Mouse (Mus musculus) erythroid progenitor cell, adult 5-6 weeks (primary cell): ENCODE results near the gene Batf2. TPM values are rescaled to one million over a fixed set of nuclear protein-coding genes. Genes with fewer than 3 reads are reported as not detected.

Experiments
- ATAC-seq: replicated peaks from 2 replicates; pipeline ENCODE4 v1.8.0; 2016; ENCODE audit warnings: moderate number of reproducible peaks, mild to moderate bottlenecking, moderate TSS enrichment, inconsistent platforms; ENCODE audit not compliant: poor library complexity, low FRiP score, severe bottlenecking
- total RNA-seq, 2 experiments: library from RNA; stranded (forward) in 1 of 2; stranded (reverse) in 1 of 2; fragments of 150-400 nt in 1 of 2; fragments of 186-747, 209-891 nt in 1 of 2; gene quantifications; 2 replicates each; pipeline versions ENCODE4 v1.2.3 to v1.2.4; 2015 to 2017; ENCODE audit warnings: low replicate concordance in 2 of 2

Gene Batf2
- total RNA-seq (2015; ENCODE audit: low replicate concordance): 2.5 and 7.1 TPM in 2 replicates
- total RNA-seq (2017; ENCODE audit: low replicate concordance): 1.7 TPM in 1 of 2 replicates, not detected in the other

DNA sequence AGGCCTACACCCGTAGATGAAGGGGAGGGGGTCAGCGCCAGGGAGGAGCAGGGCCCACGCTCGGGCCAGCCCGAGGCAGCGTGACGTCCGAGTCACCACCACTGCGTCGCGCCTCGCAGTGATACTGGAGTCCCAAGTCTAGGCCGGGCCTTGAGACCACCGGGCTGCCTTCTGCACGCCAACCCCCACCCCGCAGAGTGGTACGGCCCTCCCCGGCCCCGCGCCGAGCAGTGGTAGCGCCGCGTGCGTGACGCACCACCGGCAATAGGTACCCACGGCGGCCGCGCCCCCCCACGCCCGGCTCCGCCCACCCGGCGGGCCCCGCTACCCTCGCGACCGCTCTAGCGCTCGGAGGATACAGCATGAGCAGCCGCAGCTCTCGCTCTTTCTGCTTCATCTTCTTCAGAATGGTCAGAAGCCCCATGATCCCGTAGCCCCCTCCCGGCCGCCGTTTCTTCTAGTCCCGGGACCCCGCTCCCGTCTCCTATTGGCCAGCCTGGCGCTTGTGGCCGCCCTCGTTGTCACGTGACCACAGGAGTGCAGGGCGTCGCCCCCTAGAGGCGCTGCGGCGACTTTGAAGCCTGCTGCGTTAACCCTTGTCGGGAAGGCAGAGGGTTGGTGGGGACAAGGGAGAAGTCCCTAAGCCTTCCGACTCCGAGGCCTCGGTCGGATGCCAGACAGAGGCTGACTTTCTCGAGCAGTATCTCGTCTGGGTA is at the start of gene Batf2:
Gene Batf2, plus strand, starts transcription at position 306 of the 716 bp plus-strand sequence.
- peak; percentile 90 for ATAC-seq

DNA sequence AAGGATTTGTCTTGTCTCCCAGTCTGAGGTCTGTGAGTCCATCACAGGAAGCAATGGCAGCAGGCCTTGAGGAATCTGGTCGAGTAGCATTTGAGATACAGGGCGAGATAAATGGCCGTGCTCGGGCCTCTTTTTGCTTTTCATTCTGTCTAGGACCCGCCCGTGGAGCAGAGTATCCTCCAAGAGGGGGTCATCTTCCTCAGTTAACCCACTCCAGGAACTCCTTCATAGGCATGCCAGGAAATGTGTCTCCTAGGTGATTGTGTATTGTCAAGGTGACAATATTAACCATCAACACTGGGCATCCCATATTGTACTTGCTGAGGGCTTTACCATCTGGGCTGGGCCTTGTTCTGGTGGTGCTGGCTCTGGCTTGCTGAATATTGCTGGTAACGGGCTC is 46.7 kb upstream of the Batf2 start, which contains the start of gene AC131692.1:
Gene AC131692.1, plus strand, starts transcription at position 301 of the 400 bp plus-strand sequence.
- no peak for ATAC-seq

DNA sequence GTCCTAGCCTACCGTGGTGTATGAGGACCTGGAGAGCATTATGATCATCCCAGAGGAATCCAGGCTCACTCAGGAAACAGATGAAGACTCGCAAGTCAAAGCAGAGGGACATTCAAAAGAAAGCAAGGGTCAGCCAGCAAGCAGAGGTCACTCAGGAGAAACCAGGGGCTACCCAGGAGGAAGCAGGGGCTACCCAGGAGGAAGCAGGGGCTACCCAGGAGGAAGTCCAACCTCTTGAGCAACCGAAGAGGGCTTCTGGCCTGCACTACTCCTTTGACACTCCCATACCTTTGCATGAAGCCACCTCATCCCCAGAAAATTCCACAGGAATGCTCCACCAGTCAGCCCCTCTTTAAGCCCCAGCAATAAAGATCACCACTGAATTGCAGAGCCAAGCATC is 42.9 kb upstream of the Batf2 start:
- ATAC-seq: no peak

DNA sequence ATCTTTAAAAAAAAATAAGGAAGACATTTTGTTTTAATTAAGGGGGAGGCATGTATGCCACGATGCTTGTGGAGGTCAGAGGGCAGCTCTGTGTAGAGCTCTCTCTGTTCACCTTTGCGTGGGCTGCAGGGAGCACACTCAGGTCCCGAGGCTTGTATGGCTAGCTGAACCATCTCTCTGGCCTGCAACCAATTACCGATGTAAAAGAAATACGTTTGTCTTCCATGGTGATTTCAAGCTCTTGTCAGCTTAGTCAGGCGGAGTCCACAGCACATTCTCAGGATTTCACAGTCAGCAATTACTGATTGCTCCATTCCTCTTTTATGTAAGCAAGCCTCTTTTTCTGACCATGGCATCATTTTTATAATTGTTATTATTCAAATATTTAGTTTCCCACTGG is 39.6 kb upstream of the Batf2 start:
- ATAC-seq: no peak

DNA sequence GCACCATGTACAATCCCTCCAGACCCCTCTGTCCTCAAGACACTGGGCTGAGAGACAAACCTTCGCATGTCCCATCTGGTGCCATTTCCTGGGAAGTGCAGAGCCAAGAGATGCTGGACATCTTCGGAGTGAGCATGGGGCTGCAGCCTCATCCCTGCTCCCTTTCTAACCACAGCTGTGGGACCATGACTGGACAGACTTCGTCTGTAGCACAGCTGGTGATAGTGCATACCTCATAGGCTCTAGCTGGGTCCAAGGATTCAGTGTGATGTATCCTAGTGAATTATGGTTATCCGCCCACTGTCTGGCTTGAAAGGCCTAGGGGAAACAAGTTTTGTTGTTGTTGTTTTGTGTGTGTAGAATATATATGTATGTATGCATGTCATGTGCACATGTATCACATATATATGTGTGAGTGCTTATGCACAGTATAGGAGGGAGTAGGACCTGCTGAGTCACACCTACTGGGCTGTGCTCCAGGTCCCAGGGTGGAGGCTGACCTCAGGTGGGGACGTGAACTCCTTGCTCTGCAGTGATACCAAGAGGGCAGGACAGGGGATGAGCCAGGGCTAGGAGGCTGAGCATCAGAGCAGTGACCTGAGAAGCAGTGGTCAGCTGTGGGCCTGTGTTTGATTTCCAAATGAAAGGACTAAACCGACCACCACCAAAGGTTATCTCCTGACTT is 38.5 kb upstream of the Batf2 start:
- ATAC-seq: peak; percentile 97

DNA sequence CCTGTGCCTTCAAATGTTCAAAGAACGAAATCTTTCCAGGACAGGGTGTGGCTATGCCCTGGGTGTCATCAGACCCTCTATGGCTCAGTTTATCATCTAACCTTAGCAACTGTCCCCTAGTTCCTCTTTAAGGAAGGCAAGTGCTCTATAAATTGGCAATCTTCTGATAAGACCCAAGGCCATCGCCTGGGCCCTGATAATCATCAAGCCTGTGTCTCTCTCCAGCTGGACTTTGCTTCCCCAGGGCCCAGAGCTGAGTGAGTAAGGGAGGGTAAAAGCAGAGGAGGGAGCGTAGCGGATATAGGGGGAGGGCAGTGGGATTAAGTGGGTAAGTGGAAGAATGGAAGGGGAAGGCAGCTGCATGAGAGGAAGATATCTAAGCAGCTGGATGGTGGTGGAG is 36.3 kb upstream of the Batf2 start:
- ATAC-seq: no peak

DNA sequence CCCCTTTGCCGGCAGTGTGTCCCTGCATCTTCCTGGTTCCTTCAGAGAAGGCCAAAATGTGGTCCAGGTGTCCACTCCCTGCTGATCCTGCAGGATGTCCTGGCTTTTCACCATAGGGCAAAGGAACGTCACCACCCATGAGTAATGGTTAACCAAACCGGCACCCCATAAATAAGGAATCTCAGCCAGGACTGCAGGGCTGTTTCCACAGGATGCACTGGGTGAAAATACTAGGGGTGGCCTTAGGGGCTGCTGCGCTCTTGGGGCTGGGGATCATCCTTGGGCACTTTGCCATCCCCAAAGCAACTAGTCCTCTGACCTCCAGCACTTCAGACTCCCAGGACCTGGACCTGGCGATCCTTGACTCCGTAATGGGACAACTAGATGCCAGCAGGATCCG is 35.2 kb upstream of the Batf2 start, which contains the start of gene Naaladl1:
Gene Naaladl1, plus strand, starts transcription at position 197 of the 400 bp plus-strand sequence.
- ATAC-seq: no peak

DNA sequence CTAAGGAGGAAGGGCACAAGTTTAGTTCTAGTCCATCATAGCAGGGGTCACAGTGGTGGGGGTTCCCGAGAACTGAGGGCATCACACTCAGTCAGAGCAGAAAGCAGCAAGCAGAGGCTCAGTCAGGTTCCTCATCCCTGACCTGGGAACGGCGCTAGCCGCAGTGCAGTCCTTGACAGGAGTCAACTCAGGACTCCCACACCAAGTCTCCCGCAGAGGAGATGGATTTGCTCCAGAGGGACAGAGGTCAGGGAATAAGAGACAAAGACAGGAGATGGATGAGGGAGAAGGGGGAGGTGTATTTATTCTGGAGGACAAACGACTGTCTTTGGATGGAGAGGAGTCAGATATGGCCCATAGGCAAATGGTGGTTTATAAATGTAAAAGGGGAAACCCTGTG is 27.7 kb upstream of the Batf2 start:
- ATAC-seq: no peak

DNA sequence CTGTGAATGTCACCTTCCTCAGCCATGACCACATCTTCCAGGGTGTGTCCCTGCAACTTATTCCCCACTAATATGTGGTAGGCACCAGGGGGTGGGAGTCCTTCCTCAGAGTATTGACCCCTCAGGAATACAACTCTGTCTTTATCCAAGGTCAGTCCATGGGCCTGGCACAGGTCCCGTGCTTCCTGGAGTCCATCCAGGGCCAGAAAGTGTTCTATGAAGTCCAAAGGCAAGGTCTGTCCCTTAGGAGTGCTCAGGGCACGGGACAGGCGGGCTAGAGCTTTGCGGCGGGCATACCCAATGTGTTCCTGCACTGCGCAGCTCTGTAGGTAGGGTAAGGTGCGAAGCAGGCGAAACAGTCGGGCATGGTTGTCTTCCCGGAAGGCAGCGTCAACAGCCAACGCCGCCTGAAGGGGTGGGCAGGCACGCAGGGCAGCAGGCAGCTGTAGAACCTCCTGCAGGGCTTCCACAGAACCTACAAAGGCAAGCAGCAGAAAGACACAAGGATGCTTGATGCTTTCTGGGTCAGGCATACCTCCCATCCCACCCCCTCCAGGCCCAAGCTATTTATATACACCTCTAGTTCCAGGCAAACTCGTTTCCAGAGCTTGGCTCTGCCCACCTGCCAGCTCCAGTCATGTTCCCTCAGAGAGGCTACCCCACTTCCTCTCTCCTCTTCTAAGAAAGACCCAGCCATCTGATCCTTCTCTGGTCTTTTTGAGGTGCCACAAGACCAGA is 24.5 kb upstream of the Batf2 start:
- no peak for ATAC-seq

DNA sequence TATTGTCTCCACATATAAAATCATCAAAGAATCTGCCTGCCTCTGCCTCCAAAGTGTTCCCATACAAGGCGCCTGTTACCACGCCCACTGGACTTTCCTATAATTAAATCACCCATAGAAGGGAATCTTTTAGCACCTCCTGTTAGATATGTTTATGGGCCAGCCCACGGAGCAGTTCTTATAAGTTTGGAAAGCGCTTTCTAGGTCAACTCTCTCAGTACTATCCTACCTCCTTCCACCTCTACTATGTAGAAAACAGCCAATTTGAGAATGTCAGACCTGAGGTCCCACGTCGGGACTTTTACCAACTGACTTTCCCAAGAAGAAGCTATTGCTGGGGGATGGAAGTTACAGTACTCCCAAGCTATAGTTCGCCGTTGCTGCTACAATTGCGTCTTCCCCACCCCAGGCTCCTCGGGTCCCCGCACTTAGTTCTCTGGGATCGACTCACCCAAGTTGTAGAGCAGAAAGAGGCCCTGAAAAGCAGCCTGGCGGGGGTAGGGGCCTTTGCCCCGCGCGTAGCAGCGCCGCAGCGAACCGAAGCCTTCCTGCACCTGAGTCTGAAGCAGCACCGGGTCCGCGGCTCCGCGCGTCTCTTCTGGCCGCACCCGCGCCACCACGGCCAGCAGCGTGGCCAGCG is 23.3 kb upstream of the Batf2 start:
- ATAC-seq: no peak

DNA sequence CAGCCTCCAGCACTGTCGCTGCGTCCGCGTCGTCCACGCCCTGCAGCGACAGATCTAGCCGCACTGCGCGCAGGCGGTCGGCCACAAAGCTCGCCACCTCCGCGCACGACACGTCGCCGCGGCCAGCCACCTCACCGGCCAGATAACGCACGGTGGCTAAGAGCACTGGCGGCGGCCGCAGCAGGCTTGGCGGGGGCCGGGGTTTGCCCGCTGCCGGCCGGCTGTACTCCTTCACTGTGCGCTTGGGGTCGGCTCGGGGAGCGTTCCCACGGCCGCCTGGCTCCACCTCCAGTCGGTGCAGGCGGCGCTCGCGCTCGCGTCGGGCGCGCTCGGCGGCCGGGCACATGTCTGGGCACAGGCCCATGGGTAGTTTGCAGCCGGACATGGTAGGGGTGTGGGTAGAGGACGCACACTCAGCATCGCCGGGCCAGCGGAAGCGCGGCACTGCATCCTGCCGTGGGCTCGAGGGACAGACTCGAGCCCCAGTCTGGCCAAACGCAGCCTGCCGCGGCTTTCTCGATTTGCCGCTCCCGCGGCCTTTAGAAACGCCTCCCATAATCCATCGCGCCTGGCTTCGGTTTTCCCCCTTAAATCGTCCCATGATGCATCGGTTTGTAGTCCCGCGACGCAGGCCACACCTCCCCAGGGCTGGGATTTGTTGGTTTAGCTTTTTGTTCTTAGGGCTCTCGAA is 22.7 kb upstream of the Batf2 start, which contains the start of gene Sac3d1:
Gene Sac3d1, minus strand, starts transcription at position 665 of the 691 bp plus-strand sequence.
- peak; percentile 87 for ATAC-seq

DNA sequence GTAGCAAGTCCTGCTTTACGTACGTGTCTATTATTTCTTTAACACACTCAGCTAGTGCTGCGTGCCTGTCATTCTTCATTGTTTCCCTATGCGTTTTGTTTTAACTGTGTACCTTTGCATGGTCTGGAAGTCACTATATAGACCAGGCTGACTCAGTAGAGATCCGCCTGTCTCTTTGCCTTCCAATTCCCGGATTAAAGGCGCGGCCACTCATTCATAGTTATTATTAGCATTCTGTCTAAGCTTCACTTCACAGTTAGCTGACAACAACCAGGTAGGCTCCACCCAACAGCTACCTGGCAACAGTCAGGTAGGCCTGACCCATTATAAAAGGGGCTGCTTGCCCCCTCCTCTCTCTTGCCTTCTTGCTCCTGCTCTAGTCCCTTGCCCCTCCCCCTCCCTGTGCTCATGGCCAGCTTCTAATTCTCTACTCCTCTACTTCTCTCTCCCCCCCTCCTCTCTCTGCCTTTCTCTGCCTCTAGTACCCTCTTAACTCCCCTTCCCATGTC is 22.1 kb upstream of the Batf2 start:
- peak; percentile 23 for ATAC-seq

DNA sequence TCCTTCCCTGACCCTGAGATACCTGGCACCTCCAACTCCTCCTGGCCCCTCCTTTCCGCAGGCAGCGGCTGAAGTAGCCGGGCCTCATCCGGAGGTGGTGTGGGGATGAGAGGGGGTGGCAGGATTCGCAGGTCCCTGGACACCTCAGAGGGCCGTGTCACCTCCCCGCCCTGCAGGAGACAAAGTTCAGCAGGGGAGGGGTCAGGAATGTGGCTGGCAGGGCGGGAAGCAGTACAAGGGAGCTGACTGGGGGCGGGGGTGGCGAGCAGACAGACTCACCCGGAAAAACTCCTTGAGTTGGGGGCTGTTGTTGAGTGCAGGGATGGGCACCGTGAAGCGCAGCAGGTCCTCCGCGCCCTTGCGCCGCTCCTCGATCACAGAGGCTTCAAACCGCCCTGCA is 19.0 kb upstream of the Batf2 start:
- no peak for ATAC-seq

DNA sequence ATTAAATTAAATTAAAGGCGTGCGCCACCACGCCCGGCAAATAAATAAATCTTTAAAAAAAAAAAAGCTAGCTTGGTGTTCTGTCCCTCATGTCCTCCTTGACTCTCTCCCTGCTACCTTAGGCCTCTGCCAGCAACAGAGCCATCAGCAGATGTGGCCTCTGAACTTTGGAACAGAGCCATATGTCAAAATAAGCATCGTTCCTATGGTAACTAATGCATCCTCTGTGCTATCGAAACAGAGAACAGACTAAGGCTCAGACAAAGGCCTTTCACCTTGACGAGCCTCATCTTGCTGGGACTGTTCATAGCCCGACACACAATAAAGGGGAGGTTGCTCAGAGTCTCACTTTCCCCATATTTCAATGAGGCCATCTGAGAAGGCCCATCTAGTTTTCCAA is 17.5 kb upstream of the Batf2 start:
- ATAC-seq: no peak

DNA sequence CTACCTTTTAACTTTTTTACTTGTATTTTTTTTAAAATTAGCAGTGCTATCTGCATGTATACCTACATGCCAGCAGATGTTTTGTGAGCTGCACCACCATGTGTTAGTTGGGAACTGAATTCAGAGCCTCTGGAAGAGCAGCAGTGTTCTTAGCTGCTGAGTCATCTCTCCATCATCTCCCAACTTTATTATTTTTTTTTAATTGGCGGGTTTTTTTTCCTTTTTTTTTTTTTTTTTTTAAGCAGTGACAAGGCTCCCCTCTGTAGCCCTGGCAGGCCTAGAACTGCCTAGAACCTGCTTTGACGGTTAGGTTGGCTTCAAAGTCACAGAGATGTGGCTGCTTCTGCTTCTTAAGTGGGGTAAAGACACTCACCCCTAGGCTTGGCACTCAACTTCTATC is 15.9 kb upstream of the Batf2 start:
- no peak for ATAC-seq

DNA sequence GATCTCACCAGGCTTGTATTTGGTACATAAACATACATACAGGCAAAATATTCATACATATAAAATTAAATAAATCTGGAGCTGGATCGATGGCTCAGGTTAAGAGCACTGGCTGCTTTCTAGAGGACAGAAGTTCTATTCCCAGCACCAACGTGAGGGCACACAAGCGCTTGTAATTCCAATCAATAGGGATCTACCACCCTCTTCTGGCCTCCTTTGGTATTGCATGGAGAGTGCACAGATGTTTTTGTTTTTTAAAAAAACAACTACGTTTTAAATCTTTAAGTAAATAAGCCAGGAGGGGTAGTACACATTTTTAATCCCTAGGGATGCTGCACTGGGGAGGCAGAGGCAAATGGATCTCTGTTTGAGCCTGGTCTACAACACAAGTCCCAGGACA is 14.5 kb upstream of the Batf2 start:
- ATAC-seq: peak; percentile 39; the same call in 1 of the 2 replicates

DNA sequence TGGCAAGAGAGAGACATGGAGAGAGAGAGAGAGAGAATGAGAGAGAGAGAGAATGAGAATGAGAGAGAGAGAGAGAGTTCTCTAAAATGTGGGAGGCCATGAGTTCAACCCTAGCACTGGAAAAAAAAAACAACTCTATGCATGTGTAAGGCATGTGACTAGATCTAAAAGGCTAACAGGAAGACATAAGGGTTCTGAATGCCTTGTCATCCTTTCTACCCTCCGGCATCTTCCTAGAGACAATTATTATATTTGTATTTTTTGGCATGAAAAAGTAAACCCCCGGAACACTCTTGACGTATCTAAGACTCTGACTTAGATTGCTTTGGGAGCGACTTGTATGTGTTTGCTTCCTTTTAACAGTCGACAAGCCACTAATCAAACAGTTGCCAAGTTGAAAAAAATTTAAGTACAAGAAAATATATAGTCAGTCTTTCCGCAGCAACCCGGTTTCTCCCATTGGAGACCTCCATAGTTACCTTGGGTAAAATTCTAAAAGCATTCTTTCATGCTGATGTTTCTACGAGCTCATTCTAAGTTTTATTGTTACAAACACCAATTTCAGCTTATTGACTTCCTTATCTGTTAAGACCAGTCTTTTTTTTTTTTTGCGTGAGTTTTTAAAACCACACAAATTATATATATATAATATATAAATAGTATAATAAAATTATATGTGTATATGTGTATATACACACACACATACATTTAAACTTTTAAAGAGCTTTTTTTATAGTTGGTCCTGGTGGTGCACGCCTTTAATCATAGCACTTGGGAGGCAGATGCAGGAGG is 13.8 kb upstream of the Batf2 start:
- ATAC-seq: no peak

DNA sequence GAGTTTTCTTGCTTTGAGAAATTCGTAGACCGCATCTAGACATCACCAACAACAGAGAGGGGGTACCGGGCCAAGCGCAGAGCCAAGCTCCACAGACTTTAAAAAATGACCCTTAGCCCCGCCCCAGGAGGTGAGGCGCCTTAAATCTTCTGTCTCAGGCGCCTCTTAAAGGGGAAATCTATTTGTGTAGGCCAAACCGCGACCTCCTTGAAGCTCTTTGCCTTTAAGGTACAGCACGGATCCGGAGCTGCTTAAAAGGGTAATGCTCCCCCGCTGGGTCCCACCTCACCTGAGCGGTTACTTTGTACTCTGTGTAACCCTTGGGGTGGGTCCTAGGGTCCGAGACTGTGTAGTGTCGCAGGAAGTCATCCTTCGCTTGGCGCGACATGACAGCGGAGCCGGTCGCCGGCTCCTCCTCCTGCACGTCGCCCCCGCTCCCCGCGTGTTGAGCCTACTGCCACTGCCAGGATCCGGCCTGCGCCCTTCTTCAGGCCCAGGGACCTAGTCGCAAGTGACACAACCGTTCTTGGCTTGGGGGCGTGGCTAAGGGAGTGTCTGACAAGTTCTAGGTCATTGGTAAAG is 12.9 kb upstream of the Batf2 start, which contains the start of gene Snx15:
Gene Snx15, minus strand, starts transcription at position 545 of the 582 bp plus-strand sequence.
- peak; percentile 86 for ATAC-seq
